Comparison of ENCODE assay signal across 17 mouse cellular contexts in the genomic region with DNA sequence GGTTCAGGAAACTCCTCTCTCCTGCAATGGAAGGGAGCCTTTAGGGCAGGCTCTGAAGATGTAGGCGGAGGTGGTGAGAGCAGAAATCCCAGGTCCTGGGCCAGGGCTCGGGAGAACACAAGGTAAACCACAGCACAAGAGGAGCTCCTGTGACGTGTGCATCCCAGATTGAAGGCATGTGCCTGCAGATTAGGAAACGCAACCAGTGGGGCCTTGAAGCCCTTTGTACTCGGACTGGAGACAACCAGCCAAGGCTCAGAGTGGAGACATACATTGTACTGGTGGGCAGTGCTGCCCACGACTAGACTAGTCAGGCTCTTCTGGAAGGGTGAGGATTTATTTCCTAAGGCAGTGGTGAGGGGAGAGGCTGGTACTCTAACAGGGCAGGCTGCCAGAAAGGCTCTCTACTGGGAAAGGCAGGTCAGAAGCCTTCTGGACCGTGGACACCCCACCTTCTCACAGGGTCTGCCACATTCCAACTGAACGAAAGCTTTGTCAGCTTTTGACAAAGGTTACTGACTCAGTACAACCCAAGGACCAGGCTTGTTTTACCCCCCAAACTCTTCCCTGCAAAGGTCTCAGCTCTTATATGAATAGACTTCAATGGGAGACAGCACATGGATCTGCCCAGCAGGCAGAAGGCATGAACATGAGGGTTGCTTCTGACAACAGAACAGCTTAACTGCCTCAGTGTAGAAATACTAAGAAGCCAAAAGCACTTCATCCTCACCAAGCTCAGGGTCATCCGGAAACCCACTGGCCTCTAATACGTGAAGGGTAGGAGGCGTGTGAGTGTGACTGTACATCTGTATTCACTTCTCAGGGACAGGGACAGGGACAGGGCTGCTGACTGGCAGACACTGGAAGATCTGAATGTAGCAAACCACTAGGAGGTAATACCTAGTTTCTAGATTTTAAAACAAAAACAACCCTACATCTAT. TPM values are rescaled to one million over a fixed set of nuclear protein-coding genes. Genes with fewer than 3 reads are reported as not detected.
DNase-seq lines count a peak whose midpoint lies in the region; ATAC-seq and TF ChIP-seq lines count a peak whose summit lies in the region.
"Had no signal": no experiment of that assay in that cellular context is flagged by ENCODE, and none has a peak within 500 bp of the region (broad histone marks: within the 10 kb centered on the region; RNA-seq: fewer than 3 reads in every experiment).

No protein-coding gene starts in this region.

- DNase-seq in adrenal gland, postnatal 10 days: peak; percentile 49
- DNase-seq in adrenal gland, adult 18-20 months (ENCODE audit: low spot score in 2 of 2): no peak
- peak; percentile 30 to 43 for DNase-seq in kidney, adult 8-10 months
- peak; percentile 73 for DNase-seq in lung, postnatal 0 days (ENCODE audit: low spot score)
- no peak for DNase-seq in lung, postnatal 14 days
- peak; percentile 42 to 63 for DNase-seq in kidney, postnatal 36 days
- DNase-seq: cerebellum, adult 11-12 months; cerebellum, postnatal 36 days; layer of hippocampus, adult 9-11 months had no signal

- TF ChIP-seq EP300 in lung, postnatal 0 days (IDR thresholded peaks at IDR 0.05): no peak

- ATAC-seq in kidney, embryonic 14.5 days (ENCODE audit: low FRiP score, low TSS enrichment): no peak
- peak; percentile 83 for ATAC-seq in lung, postnatal 0 days
- ATAC-seq in granulocyte monocyte progenitor cell, adult 5-6 weeks (replicated peaks; ENCODE audit: poor library complexity, severe bottlenecking): no peak

- no peak overlapping the region for H3K9ac ChIP-seq in kidney, embryonic 14.5 days (ENCODE audit: low read depth, low read length)
- no peak overlapping the region for H3K9ac ChIP-seq in lung, postnatal 0 days (replicated peaks; ENCODE audit: low read depth)
- H3K9ac ChIP-seq: embryonic facial prominence, embryonic 15.5 days; limb, embryonic 13.5 days; liver, embryonic 15.5 days; midbrain, embryonic 12.5 days; neural tube, embryonic 12.5 days had no signal

- no peak for TF ChIP-seq CTCF in lung, postnatal 0 days (IDR thresholded peaks at IDR 0.05)

- no peak overlapping the region for H3K4me3 ChIP-seq in kidney, embryonic 14.5 days (ENCODE audit: low read length)
- no peak overlapping the region for H3K4me3 ChIP-seq in lung, postnatal 0 days (ENCODE audit: low read depth, low read length)
- H3K4me3 ChIP-seq: embryonic facial prominence, embryonic 15.5 days; limb, embryonic 13.5 days; liver, embryonic 15.5 days; midbrain, embryonic 12.5 days; neural tube, embryonic 12.5 days had no signal

- no peaks in the 10 kb centered on the region for H3K27me3 ChIP-seq in kidney, embryonic 14.5 days (ENCODE audit: control insufficient read depth, insufficient read depth, low read length)
- no peaks in the 10 kb centered on the region for H3K27me3 ChIP-seq in lung, postnatal 0 days (replicated peaks; ENCODE audit: insufficient read depth, low read length)
- H3K27me3 ChIP-seq: embryonic facial prominence, embryonic 15.5 days; limb, embryonic 13.5 days; liver, embryonic 15.5 days; midbrain, embryonic 12.5 days; neural tube, embryonic 12.5 days had no signal

- no peaks in the 10 kb centered on the region for H3K9me3 ChIP-seq in kidney, embryonic 14.5 days (ENCODE audit: control insufficient read depth, low read length)
- no peaks in the 10 kb centered on the region for H3K9me3 ChIP-seq in lung, postnatal 0 days (ENCODE audit: low read length)
- H3K9me3 ChIP-seq: embryonic facial prominence, embryonic 15.5 days; limb, embryonic 13.5 days; liver, embryonic 15.5 days; midbrain, embryonic 12.5 days; neural tube, embryonic 12.5 days had no signal

- H3K36me3 ChIP-seq in kidney, embryonic 14.5 days (ENCODE audit: control insufficient read depth, insufficient read depth, low read length): peaks cover 64% of the 10 kb centered on the region
- H3K36me3 ChIP-seq in lung, postnatal 0 days (ENCODE audit: insufficient read depth, low read length): peaks cover 11% of the 10 kb centered on the region; the same call in 1 of the 2 replicates

- no peak overlapping the region for H3K27ac ChIP-seq in kidney, embryonic 14.5 days (ENCODE audit: low read depth, low read length)
- peak overlapping the region; percentile 33; the same call in 1 of the 2 replicates for H3K27ac ChIP-seq in lung, postnatal 0 days (ENCODE audit: low read length)
- H3K27ac ChIP-seq: embryonic facial prominence, embryonic 15.5 days; kidney, postnatal 0 days; limb, embryonic 13.5 days; liver, embryonic 15.5 days; midbrain, embryonic 12.5 days; neural tube, embryonic 12.5 days had no signal

- H3K4me2 ChIP-seq in kidney, embryonic 14.5 days (replicated peaks; ENCODE audit: low read depth, low read length): no peak overlapping the region
- no peak overlapping the region for H3K4me2 ChIP-seq in lung, postnatal 0 days (replicated peaks; ENCODE audit: low read depth, low read length)
- H3K4me2 ChIP-seq: embryonic facial prominence, embryonic 15.5 days; limb, embryonic 13.5 days; liver, embryonic 15.5 days; midbrain, embryonic 12.5 days; neural tube, embryonic 12.5 days had no signal

- WGBS in kidney, embryonic 14.5 days: 89% methylated on average over 11 of the region's 11 CpGs
- 51% methylated on average over 11 of the region's 11 CpGs for WGBS in lung, postnatal 0 days

- 0 out of 2 replicates have a peak, but pooled peaks cover 5% of the 10 kb centered on the region for H3K4me1 ChIP-seq in kidney, embryonic 14.5 days (ENCODE audit: control insufficient read depth, insufficient read depth, low read length)
- H3K4me1 ChIP-seq in lung, postnatal 0 days (ENCODE audit: insufficient read depth, low read depth, low read length): peaks cover 8% of the 10 kb centered on the region; the same call in 1 of the 2 replicates
- H3K4me1 ChIP-seq: midbrain, embryonic 12.5 days had no signal

RNA-seq across cellular contexts. Expression of gene Zbtb43, which starts 17.1 kb away (rescaled TPM):
- 10 to 100 TPM; 21.9 to 26.7 TPM for total RNA-seq in adrenal gland, postnatal 10 days (2021)
- total RNA-seq in adrenal gland, adult 18-20 months (2021): 10 to 100 TPM; 24.3 to 25.1 TPM
- polyA plus RNA-seq in kidney, embryonic 14.5 days (2014; fragmentation: Nextera tagmentation; extraction: Ambion mirVana): 11.8 and 25.5 TPM in 2 replicates
- 11.4 and 12.0 TPM in 2 replicates for polyA plus RNA-seq in lung, postnatal 0 days (2015; fragmentation: Nextera tagmentation; extraction: Ambion mirVana)
- 8.5 and 9.9 TPM in 2 replicates for total RNA-seq in granulocyte monocyte progenitor cell, adult 5-6 weeks (2014; fragmentation: Nextera tagmentation)
- total RNA-seq in granulocyte monocyte progenitor cell, adult 5-6 weeks (2017): 10.4 and 10.7 TPM in 2 replicates

RNA-seq across cellular contexts. Expression of gene Zbtb34, which starts 20.2 kb away (rescaled TPM):
- total RNA-seq in adrenal gland, postnatal 10 days (2021): 10 to 100 TPM; 20.0 to 21.5 TPM
- total RNA-seq in adrenal gland, adult 18-20 months (2021): 1 to 10 TPM; 5.6 to 8.2 TPM
- polyA plus RNA-seq in kidney, embryonic 14.5 days (2014; fragmentation: Nextera tagmentation; extraction: Ambion mirVana): 3.5 and 8.1 TPM in 2 replicates
- 4.5 and 4.9 TPM in 2 replicates for polyA plus RNA-seq in lung, postnatal 0 days (2015; fragmentation: Nextera tagmentation; extraction: Ambion mirVana)
- total RNA-seq in granulocyte monocyte progenitor cell, adult 5-6 weeks (2014; fragmentation: Nextera tagmentation): 23.7 and 32.0 TPM in 2 replicates
- 8.6 and 20.6 TPM in 2 replicates for total RNA-seq in granulocyte monocyte progenitor cell, adult 5-6 weeks (2017)

Comparison
In these comparisons a context has a peak if more than half of its experiments do, and no peak if none do; other contexts are left out.
1. DNase-seq: peak in adrenal gland, postnatal 10 days (single experiment), kidney, adult 8-10 months (2 of 2), lung, postnatal 0 days (single experiment) and kidney, postnatal 36 days (2 of 2); none in adrenal gland, adult 18-20 months (0 of 2) and lung, postnatal 14 days (single experiment).